Mouse (Mus musculus) CH12.LX (cell line): ENCODE data around the gene Pbx2.

ENCODE experiments used
- CTCF ChIP-seq, 2 experiments: IDR thresholded peaks in 1 of 2; conservative IDR thresholded peaks in 1 of 2; 2 replicates each; pipeline ENCODE4 v1.5.1; 2011 to 2012; ENCODE audit warnings: low read depth in 2 of 2, low read length in 2 of 2, improper control_type of control experiment in 1 of 2, inconsistent platforms in 1 of 2, mild to moderate bottlenecking in 1 of 2, moderate library complexity in 1 of 2
- NELFE ChIP-seq: IDR thresholded peaks from 2 replicates; pipeline ENCODE4 v1.6.1; 2011; ENCODE audit warnings: low read depth, low read length, improper control_type of control experiment

DNA sequence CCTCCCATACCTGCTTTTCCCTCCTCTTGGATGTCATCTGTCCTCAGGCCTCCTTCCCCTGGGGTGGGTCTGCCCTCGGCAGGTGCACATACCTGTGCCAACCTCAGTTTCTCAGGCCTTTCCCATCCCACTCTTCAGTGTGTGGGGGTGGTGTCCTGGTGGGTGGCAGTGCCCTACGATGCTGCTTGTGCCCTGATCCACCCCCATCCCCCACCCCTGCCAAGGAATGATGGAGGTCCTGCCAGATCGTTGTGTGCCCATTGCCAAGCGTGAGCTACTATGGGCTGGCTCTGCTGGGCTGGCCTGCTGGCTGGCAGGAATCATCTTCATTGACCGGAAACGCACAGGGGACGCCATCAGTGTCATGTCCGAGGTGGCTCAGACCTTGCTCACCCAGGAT, 20.0 kb downstream of the Pbx2 start:
- no peak for TF ChIP-seq NELFE
- no peak for TF ChIP-seq CTCF (conservative IDR thresholded peaks at IDR 0.05 in 1 of 2, IDR thresholded peaks at IDR 0.05 in 1 of 2; ENCODE audit: low read depth in 2 of 2, low read length in 2 of 2)
